Mouse (Mus musculus) lung, postnatal 0 days (tissue): ENCODE measurements around the gene Rpap3. TPM values are rescaled to one million over a fixed set of nuclear protein-coding genes. Genes with fewer than 3 reads are reported as not detected.

ENCODE experiments used
- ATAC-seq: fragments of 200-750 bp; cut with Nextera tagmentation; 2 replicates; pipeline ENCODE4 v1.8.0; 2017; ENCODE audit warnings: moderate library complexity
- DNase-seq: peaks from one replicate; pipeline ENCODE4 v3.0.0-alpha.2; 2016; ENCODE audit warnings: low spot score
- H3K27ac ChIP-seq: fragments of 300-500 bp; sonication (generic); 2 replicates; pipeline ENCODE4 v1.5.1; 2014; ENCODE audit warnings: antibody characterized with exemption, mild to moderate bottlenecking, low read length, mixed read lengths
- H3K27me3 ChIP-seq: fragments of 300-500 bp; sonication (generic); replicated peaks from 2 replicates; pipeline ENCODE4 v1.6.1; 2014; ENCODE audit warnings: low read length, mixed read lengths; ENCODE audit not compliant: insufficient read depth
- H3K36me3 ChIP-seq: fragments of 300-500 bp; sonication (generic); 2 replicates; pipeline ENCODE4 v1.6.1; 2014; ENCODE audit warnings: low read length, mixed read lengths; ENCODE audit not compliant: insufficient read depth
- H3K4me1 ChIP-seq: fragments of 300-500 bp; sonication (generic); 2 replicates; pipeline ENCODE4 v1.6.1; 2014; ENCODE audit warnings: antibody characterized with exemption, low read depth, low read length, mixed read lengths; ENCODE audit not compliant: insufficient read depth
- H3K4me2 ChIP-seq: fragments of 300-500 bp; sonication (generic); replicated peaks from 2 replicates; pipeline ENCODE4 v1.6.1; 2014; ENCODE audit warnings: low read depth, mild to moderate bottlenecking, low read length, moderate library complexity, mixed read lengths
- H3K4me3 ChIP-seq: fragments of 300-500 bp; sonication (generic); 2 replicates; pipeline ENCODE4 v1.5.1; 2014; ENCODE audit warnings: low read depth, low read length
- H3K9ac ChIP-seq: fragments of 300-500 bp; sonication (generic); replicated peaks from 2 replicates; pipeline ENCODE4 v1.6.1; 2014; ENCODE audit warnings: low read depth, mild to moderate bottlenecking
- H3K9me3 ChIP-seq: fragments of 300-500 bp; sonication (generic); 2 replicates; pipeline ENCODE4 v1.6.1; 2016; ENCODE audit warnings: low read length, mixed read lengths
- CTCF ChIP-seq: IDR thresholded peaks from 2 replicates; pipeline ENCODE4 v1.5.1; 2016; ENCODE audit warnings: antibody characterized with exemption, mild to moderate bottlenecking
- EP300 ChIP-seq: IDR thresholded peaks from 2 replicates; pipeline ENCODE4 v1.6.1; 2016; ENCODE audit warnings: antibody characterized with exemption, mild to moderate bottlenecking, control low read depth
- WGBS: fragments of 180-500 bp; shearing (Covaris S2); extraction: QIAGEN DNeasy Blood & Tissue Kit; methylation state at CpG from one replicate; pipeline ENCODE4 v1.1.7; 2014; 5-methylcytosine and 5-hydroxymethylcytosine counted together
- polyA plus RNA-seq: library from polyadenylated mRNA; unstranded; fragments of >200 nt; fragmentation: Nextera tagmentation; extraction: Ambion mirVana; gene quantifications from 2 replicates; pipeline ENCODE4 v1.2.1, GENCODE M21; 2015

Rpap3 gene
- polyA plus RNA-seq, 1 experiment from 2014 or later = 14.3 TPM

DNA sequence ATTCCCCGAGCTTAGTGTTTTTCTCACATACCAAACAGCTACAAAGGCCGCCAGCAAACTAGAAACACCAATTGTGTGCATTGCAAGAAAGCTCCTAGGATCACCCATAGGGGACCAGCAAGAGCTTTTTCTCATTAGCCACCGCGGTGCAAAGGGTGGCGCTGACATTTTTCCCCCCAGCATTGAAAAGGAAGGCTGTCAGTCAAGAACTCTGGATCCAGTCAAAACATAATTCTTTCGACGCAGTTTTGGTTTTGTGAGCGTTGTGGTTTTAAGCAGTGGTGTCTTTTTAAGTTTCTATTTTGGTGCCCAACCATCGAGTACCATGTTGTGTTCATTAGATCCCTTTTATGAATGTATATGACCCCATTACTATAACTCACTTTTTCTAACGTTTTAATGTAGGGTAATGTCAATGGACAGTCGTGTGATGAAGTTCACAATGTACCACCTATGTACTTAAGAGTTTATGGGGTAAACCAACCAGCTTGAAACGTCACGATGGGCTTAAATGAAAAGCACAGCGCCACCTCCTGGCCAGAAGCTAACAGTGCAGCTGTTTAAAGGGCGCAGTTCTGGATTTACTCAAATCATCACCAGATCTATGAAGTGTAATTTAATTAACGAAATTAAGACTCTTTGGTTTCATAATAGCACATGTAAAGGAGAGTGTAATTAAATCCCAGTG lies 40.5 kb downstream of the Rpap3 start:
- no peak overlapping the region for H3K9ac ChIP-seq
- H3K4me3 ChIP-seq = no peak overlapping the region
- H3K27ac ChIP-seq = no peak overlapping the region
- no peaks in the 10 kb centered on the region for H3K9me3 ChIP-seq
- H3K27me3 ChIP-seq = no peaks in the 10 kb centered on the region
- H3K36me3 ChIP-seq = no peaks in the 10 kb centered on the region
- DNase-seq (peak; percentile 42), ATAC-seq (no peak)
- H3K4me1 ChIP-seq = no peaks in the 10 kb centered on the region
- WGBS = 61% methylated on average over 16 of the region's 16 CpGs
- TF ChIP-seq CTCF (peak; percentile 80), EP300 (no peak)
- H3K4me2 ChIP-seq = no peak overlapping the region

DNA sequence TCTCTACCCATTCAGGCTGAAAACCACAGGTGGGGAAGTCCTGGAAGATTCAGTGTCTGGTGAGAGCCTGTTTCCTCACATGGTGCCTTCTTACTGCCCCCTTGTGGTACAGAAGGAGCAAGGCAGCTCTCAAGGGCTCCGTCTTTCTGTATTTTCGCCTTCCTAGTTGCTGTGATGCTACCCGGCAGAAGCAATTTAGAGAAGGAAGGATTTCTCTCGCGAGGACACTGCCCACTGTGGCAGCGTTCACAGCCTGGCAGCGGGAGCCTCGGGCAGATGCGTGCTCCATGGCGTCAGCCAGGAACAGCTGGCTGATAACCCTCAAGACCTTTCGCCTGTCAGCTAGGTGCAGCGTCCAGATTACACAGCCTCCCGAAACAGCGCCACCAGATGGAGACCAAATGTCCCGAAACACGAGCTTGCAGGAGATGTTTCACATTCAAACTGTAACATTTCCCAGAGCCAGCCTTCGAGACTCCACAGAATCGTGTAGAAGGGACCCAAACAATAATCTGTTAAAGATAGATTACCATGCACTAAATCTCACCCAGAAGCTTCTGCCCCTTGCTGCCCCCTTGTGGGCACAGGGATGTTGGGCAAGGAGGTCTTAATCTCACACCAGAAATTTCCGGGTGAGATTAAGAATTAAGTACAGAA lies 41.7 kb downstream of the Rpap3 start:
- H3K27ac ChIP-seq = no peak overlapping the region
- WGBS = 3% methylated on average over 19 of the region's 19 CpGs

DNA sequence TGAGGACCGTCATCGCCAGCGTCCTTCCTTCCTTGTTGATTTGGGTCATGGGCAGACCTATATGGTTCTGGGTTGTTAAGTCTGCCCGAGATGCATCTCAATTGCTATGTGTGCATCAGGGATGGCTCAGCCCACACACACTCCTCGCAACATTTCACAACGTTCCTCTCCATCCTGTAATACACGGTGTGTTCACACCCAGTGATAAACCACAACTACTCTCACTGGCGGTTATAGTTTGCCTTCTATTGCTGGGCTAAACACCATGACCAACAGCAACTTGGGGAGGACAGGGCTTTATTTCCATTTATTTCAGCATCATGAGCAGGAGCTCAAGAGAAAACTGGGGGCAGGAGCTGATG lies 46.9 kb downstream of the Rpap3 start:
- no peak for TF ChIP-seq EP300
- no peak for TF ChIP-seq CTCF
- Histone ChIP-seq H3K4me1 (no peaks in the 10 kb centered on the region), H3K9ac (no peak overlapping the region), H3K27me3 (no peaks in the 10 kb centered on the region), H3K4me2 (no peak overlapping the region), H3K27ac (no peak overlapping the region), H3K4me3 (no peak overlapping the region), H3K36me3 (no peaks in the 10 kb centered on the region), H3K9me3 (no peaks in the 10 kb centered on the region)
- DNase-seq = no peak
- WGBS = 82% methylated on average over 8 of the region's 8 CpGs
- no peak for ATAC-seq

More for the DNA sequence above, 41.7 kb downstream of the Rpap3 start:
- TF ChIP-seq EP300 (no peak), CTCF (peak; percentile 79)
- H3K9me3 ChIP-seq = no peaks in the 10 kb centered on the region
- H3K27me3 ChIP-seq = no peaks in the 10 kb centered on the region
- peak overlapping the region; percentile 43 for H3K4me3 ChIP-seq
- no peaks in the 10 kb centered on the region for H3K4me1 ChIP-seq
- peak; percentile 70 for ATAC-seq
- peak overlapping the region; percentile 80 for H3K4me2 ChIP-seq
- H3K36me3 ChIP-seq = no peaks in the 10 kb centered on the region
- H3K9ac ChIP-seq = no peak overlapping the region
- DNase-seq = peak; percentile 88

GRCm38 (mm10) chr15:97657856-97658754 lies 47.5 kb downstream of the Rpap3 start:
- Histone ChIP-seq H3K4me3 (no peak overlapping the region), H3K4me1 (no peaks in the 10 kb centered on the region), H3K36me3 (no peaks in the 10 kb centered on the region), H3K9me3 (no peaks in the 10 kb centered on the region), H3K27ac (no peak overlapping the region), H3K9ac (no peak overlapping the region), H3K27me3 (no peaks in the 10 kb centered on the region), H3K4me2 (no peak overlapping the region)
- TF ChIP-seq EP300 (no peak), CTCF (no peak)
- DNase-seq (no peak), ATAC-seq (no peak)
- 72% methylated on average over 26 of the region's 26 CpGs for WGBS

DNA sequence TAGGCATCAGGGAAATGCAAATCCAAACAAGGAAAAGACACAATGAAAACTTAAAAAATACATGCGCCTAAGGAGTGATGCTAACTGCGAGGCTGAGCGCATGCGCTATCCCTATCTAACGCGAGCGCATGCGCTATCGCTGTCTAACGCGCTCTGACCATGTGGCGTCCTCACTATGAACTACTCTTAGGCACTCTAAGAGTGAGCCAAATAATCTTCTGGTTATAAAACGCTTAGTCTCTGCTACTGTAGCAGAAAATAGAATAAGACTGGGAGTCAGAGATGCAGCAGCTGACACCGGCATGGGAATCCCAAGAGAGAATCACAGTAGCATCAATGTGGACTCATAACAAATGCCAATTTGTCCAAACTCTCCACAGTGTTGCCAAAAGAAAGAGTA lies 48.2 kb downstream of the Rpap3 start:
- ATAC-seq = no peak
- WGBS = 90% methylated on average over 14 of the region's 14 CpGs
- H3K4me1 ChIP-seq = no peaks in the 10 kb centered on the region
- no peak overlapping the region for H3K9ac ChIP-seq
- no peak for DNase-seq
- TF ChIP-seq CTCF (no peak), EP300 (no peak)
- no peaks in the 10 kb centered on the region for H3K36me3 ChIP-seq
- H3K27me3 ChIP-seq = no peaks in the 10 kb centered on the region
- no peak overlapping the region for H3K4me3 ChIP-seq
- no peak overlapping the region for H3K27ac ChIP-seq
- no peaks in the 10 kb centered on the region for H3K9me3 ChIP-seq
- no peak overlapping the region for H3K4me2 ChIP-seq

DNA sequence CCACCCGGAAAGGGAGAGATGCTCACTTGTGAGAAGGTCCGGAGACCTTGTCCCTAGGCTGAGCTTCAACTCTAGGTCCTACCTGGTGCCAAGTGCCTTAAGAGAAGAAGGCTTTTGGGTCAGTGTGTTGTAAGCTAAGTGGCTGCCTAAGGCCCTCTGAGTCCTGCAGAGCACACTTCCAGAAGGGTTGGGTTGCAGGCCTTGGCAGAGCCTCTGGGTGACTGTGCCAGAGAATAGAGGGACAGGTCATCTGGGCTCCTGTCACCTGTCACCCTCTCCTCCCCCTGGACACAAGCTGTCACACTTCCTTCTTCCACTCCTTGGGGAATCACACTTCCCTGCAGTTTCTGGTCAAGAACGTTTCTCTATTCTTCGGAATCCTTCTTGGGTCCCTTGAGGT lies 55.9 kb downstream of the Rpap3 start:
- no peaks in the 10 kb centered on the region for H3K27me3 ChIP-seq
- no peaks in the 10 kb centered on the region for H3K4me1 ChIP-seq
- H3K4me2 ChIP-seq = no peak overlapping the region
- TF ChIP-seq CTCF = no peak
- H3K27ac ChIP-seq = no peak overlapping the region
- no peak for ATAC-seq
- H3K9ac ChIP-seq = no peak overlapping the region
- WGBS = 69% methylated on average over 4 of the region's 4 CpGs
- DNase-seq = no peak
- no peaks in the 10 kb centered on the region for H3K9me3 ChIP-seq
- no peak overlapping the region for H3K4me3 ChIP-seq
- H3K36me3 ChIP-seq = no peaks in the 10 kb centered on the region
